8 mouse cellular contexts compared by ENCODE assay signal in genomic region chr8:3467006-3467885, GRCm38 (mm10). TPM values are rescaled to one million over a fixed set of nuclear protein-coding genes. Genes with fewer than 3 reads are reported as not detected.
DNase-seq lines count a peak whose midpoint lies in the region; ATAC-seq lines count a peak whose summit lies in the region.

Gene Pex11g, minus strand, starts transcription at chr8:3467680.

- 7% methylated on average over 32 of the region's 32 CpGs for WGBS in intestine, embryonic 14.5 days

- ATAC-seq in intestine, embryonic 14.5 days (replicated peaks; ENCODE audit: low FRiP score, low TSS enrichment, low read depth) = peak; percentile 95

- peak; percentile 99 for DNase-seq in adrenal gland, adult 18-20 months (ENCODE audit: low spot score in 2 of 2)
- DNase-seq in embryo, embryonic 11 days = peak; percentile 99
- peak; percentile 94 for DNase-seq in gastrocnemius, postnatal 25 days
- peak; percentile 99 for DNase-seq in intestine, embryonic 14.5 days (ENCODE audit: low spot score)
- peak; percentile 85 to 87 for DNase-seq in left cerebral cortex, postnatal 14 days (ENCODE audit: low spot score in 2 of 2)
- DNase-seq in mesoderm, embryonic 11.5 days (ENCODE audit: low read depth, low spot score) = peak; percentile 99
- DNase-seq in right cerebral cortex, postnatal 36 days (ENCODE audit: low spot score in 2 of 2) = peak; percentile 79 to 85
- peak; percentile 97 for DNase-seq in yolk sac, embryonic 10.5 days (ENCODE audit: low spot score)

- intact Hi-C loops in left cerebral cortex, postnatal 14 days (cut with DNase I) = no loop called here

- peak within 1 kb of the TSS; percentile 65 for H3K4me2 ChIP-seq in intestine, embryonic 14.5 days (ENCODE audit: low read length)

- peak within 1 kb of the TSS; percentile 44 for H3K4me3 ChIP-seq in intestine, embryonic 14.5 days (ENCODE audit: low read depth, low read length)

- H3K9ac ChIP-seq in intestine, embryonic 14.5 days (ENCODE audit: low read length) = peak within 1 kb of the TSS; percentile 69

- no peaks in the 10 kb centered on the region for H3K36me3 ChIP-seq in intestine, embryonic 14.5 days (ENCODE audit: control insufficient read depth, insufficient read depth, low read length)

- no peaks in the 10 kb centered on the region for H3K27me3 ChIP-seq in intestine, embryonic 14.5 days (replicated peaks; ENCODE audit: control insufficient read depth, insufficient read depth, low read length)

- H3K9me3 ChIP-seq in intestine, embryonic 14.5 days (ENCODE audit: control insufficient read depth, low read length) = no peaks in the 10 kb centered on the region

- peak within 1 kb of the TSS; percentile 68 for H3K27ac ChIP-seq in intestine, embryonic 14.5 days (ENCODE audit: low read depth)

- H3K4me1 ChIP-seq in intestine, embryonic 14.5 days (replicated peaks; ENCODE audit: control insufficient read depth, insufficient read depth, low read length) = no peaks in the 10 kb centered on the region

RNA-seq across cellular contexts. Expression of gene Pex11g, which starts in this region (rescaled TPM):
- 1 to 10 TPM; 5.9 to 9.8 TPM for total RNA-seq in adrenal gland, adult 18-20 months (2021)
- 1 to 10 TPM; 2.5 to 3.1 TPM for total RNA-seq in gastrocnemius, postnatal 25 days (2021)
- polyA plus RNA-seq in intestine, embryonic 14.5 days (2014; fragmentation: Nextera tagmentation; extraction: Ambion mirVana) = 4.2 and 5.1 TPM in 2 replicates
- 1 to 10 TPM in 1 of 2 experiments, under 1 TPM in 1; 0.74 to 1.2 TPM for total RNA-seq in left cerebral cortex, postnatal 14 days (2021)

Comparison
In these comparisons a context has a peak if more than half of its experiments do, and no peak if none do; other contexts are left out.
1. Peak in every context shown above with its lines: DNase-seq, ATAC-seq, H3K4me3 ChIP-seq and H3K27ac ChIP-seq.